Mouse (Mus musculus): Measurements from ENCODE around the gene Fam53b. TPM values are rescaled to one million over a fixed set of nuclear protein-coding genes. Genes with fewer than 3 reads are reported as not detected.

Fam53b gene
- polyA plus RNA-seq, 1 experiment from 2014 or later = 25.3 TPM

DNA sequence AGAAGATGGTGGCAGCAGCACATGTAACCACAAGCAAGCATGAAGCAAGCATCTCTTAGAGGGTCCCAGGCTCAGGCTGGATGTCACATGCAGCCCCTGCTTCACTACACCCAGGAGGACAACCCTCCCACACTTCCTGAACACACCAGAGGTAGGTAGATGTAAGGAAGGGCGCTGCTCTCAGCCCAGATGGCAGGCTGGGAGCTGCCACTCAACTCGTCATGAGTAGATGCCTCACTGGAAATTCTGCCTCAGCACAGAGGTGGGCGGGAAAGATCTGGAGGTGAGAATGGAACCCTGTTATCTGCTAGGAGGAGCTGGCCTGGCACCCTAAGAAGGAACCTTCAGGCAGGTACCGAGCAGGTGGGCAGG lies 45.7 kb downstream of the Fam53b start:
- 0 out of 2 replicates have a peak, but pooled peaks have one; percentile 38 for ATAC-seq (ENCODE audit: low FRiP score)
- H3K9me3 ChIP-seq (replicated peaks) = no peaks in the 10 kb centered on the region
- H3K27me3 ChIP-seq = no peaks in the 10 kb centered on the region
- peak overlapping the region; percentile 69 for H3K27ac ChIP-seq
- 81% methylated on average over 4 of the region's 4 CpGs for WGBS
- 0 out of 2 replicates have a peak, but pooled peaks cover 12% of the 10 kb centered on the region for H3K36me3 ChIP-seq
- no peak overlapping the region for H3K9ac ChIP-seq
- H3K4me3 ChIP-seq = no peak overlapping the region
- no peak overlapping the region for H3K4me2 ChIP-seq (replicated peaks)
- peaks cover 22% of the 10 kb centered on the region for H3K4me1 ChIP-seq

DNA sequence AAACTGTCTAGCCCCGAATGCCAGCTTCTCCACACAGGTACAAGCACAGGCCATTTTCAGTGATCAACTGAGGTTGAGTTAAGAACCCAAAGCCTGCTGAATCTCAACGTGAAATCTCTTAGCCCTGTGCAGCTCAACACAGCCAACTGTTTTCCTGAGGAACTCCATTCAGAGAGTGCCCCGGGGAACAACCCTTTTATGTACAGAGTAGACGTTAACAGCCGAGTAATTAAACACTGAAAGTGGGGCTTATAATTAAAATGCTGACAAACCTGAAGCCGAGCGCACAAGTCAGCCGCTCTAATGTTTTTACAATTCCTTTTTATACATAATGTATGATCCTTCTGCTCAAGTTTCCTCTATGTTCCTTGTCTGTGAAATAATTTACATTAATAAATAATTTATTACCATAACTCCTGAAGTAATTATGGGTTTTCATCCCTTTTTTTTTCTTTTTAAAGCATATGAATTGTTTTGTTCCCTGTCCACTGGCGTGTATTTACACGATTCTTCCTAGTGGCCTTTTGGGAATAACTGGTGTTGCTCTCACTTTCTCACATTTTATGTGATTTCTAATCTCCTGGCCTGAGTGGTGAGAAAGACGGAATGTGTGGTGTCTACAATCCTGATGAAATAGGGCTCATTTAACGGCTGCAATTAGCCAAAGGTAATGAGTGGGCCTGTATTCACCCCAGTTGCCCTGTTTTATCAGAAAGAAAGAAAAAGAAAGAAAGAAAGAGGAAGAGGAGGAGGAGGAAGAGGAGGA lies 46.3 kb downstream of the Fam53b start:
- WGBS = 42% methylated on average over 12 of the region's 12 CpGs
- H3K27me3 ChIP-seq = no peaks in the 10 kb centered on the region
- peaks cover 22% of the 10 kb centered on the region for H3K4me1 ChIP-seq
- no peaks in the 10 kb centered on the region for H3K9me3 ChIP-seq (replicated peaks)
- H3K4me3 ChIP-seq = no peak overlapping the region
- H3K4me2 ChIP-seq (replicated peaks) = no peak overlapping the region
- 0 out of 2 replicates have a peak, but pooled peaks cover 12% of the 10 kb centered on the region for H3K36me3 ChIP-seq
- no peak overlapping the region for H3K9ac ChIP-seq
- peak; percentile 67; the same call in 1 of the 2 replicates for ATAC-seq (ENCODE audit: low FRiP score)
- H3K27ac ChIP-seq = peak overlapping the region; percentile 69

DNA sequence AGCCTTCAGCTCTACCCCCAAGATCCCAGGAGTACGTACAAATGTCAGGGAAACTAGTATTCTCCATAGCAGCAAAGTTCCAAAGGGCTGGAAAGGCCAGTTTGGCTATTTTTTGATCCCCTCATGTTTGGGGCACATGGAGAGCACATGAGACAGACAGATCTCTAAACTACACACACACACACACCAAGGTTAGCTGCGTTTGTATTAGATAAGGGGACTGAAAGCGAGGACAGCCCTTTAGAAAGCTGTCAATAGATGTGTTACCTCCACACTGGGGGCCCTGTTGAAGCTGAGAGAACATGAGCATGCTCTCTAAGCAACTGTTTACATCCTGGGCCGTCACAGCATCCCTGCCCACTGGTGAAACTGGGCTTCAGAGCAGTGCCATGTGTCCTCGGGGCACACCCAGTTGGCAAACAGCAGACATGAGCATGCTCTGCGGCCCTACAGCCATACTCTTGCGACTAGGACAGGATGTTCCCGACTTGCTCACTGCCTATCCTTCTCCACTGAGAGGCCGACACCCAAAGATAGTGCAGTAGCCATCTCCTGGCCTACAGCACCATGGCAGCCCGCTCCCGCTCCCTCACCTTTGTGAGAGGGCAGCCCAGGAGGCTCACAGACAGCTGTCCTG lies 47.3 kb downstream of the Fam53b start:
- 0 out of 2 replicates have a peak, but pooled peaks cover 12% of the 10 kb centered on the region for H3K36me3 ChIP-seq
- no peaks in the 10 kb centered on the region for H3K9me3 ChIP-seq (replicated peaks)
- no peak overlapping the region for H3K4me2 ChIP-seq (replicated peaks)
- no peak overlapping the region for H3K4me3 ChIP-seq
- no peak for ATAC-seq (ENCODE audit: low FRiP score)
- H3K4me1 ChIP-seq = peaks cover 22% of the 10 kb centered on the region
- 88% methylated on average over 11 of the region's 11 CpGs for WGBS
- no peaks in the 10 kb centered on the region for H3K27me3 ChIP-seq
- H3K9ac ChIP-seq = no peak overlapping the region
- no peak overlapping the region for H3K27ac ChIP-seq

DNA sequence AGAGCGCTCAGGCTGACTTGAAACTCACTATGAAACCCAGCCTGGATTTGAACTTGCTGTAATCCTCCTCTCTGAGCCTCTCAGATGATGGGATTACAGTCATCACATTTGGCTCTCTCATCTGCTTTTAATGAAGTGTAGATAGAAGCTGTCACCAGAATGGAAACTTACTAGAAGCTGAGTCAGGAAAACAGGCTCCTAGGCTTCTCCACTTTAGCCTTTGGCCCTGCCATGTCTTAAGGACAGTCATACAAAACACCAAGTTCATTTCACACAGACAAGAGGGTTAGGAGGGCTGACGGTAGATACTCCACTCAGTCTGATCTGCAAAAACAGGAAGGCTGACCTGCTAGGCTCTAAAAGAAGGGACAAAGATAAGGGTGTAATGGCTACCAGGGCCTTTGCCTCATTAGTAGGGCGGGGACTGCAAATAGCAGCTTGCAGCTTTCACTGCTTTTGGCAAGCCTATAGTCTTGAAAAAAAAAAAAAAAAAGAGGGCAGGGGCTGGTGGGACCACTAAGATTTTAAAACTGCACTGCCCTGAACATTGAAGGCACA lies 48.0 kb downstream of the Fam53b start:
- no peak for ATAC-seq (ENCODE audit: low FRiP score)
- WGBS = 88% methylated on average over 3 of the region's 3 CpGs
- Histone ChIP-seq H3K36me3 (0 out of 2 replicates have a peak, but pooled peaks cover 11% of the 10 kb centered on the region), H3K27me3 (no peaks in the 10 kb centered on the region), H3K4me3 (no peak overlapping the region), H3K4me1 (peaks cover 22% of the 10 kb centered on the region), H3K4me2 (replicated peaks) (no peak overlapping the region), H3K27ac (no peak overlapping the region), H3K9ac (no peak overlapping the region), H3K9me3 (replicated peaks) (no peaks in the 10 kb centered on the region)

DNA sequence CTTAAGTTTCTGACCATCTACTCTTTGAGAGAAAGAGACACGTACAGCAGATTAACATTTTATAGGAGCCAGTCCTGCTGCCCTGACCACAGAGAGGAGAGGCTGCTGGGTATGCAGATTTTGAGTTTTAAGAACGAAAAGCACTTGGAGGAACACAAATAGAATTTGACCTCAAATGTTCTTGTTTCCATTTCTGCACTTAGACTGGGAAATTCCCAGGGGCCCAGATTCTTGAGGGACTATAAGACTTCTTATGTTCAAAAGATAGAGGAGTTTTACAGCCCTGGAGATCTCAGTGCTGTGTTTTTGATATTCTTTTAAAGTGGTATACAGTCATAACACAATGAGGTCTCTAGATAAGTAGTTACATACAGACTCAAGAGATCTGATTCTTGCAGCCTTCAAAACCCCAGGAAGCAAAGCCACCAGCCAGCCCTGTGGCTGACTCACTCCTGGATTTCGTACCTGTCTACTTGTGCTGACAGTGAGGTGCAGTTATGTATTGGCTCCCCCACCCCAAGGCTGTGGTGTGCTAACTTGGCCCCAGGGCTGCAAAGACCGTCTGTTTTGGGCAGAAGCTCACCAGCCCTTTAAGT lies 48.7 kb downstream of the Fam53b start:
- no peak overlapping the region for H3K4me2 ChIP-seq (replicated peaks)
- WGBS = 86% methylated on average over 4 of the region's 4 CpGs
- H3K27me3 ChIP-seq = no peaks in the 10 kb centered on the region
- no peak overlapping the region for H3K4me3 ChIP-seq
- 0 out of 2 replicates have a peak, but pooled peaks cover 14% of the 10 kb centered on the region for H3K36me3 ChIP-seq
- no peak overlapping the region for H3K9ac ChIP-seq
- ATAC-seq (ENCODE audit: low FRiP score) = no peak
- H3K4me1 ChIP-seq = peaks cover 27% of the 10 kb centered on the region
- no peaks in the 10 kb centered on the region for H3K9me3 ChIP-seq (replicated peaks)
- H3K27ac ChIP-seq = no peak overlapping the region

DNA sequence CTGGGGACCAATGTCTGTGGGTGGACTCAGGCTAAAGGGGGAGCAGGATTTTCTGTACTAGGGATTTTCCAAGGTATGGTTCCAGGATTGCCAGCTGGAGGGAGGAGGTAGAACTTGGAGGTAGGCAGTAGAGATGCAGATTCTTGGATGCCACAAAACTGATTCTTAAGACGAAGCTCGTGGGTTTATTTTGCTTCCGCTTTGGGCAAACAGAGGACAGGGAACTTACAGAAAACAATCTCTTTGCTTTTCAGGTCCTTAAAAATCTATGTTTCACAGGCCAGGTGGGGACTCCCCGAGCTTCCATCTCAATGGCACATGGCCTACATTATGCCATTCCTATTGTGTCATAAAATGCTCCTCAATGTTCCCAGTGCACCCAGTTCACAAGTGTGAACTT lies 49.4 kb downstream of the Fam53b start:
- 96% methylated on average over 4 of the region's 4 CpGs for WGBS

DNA sequence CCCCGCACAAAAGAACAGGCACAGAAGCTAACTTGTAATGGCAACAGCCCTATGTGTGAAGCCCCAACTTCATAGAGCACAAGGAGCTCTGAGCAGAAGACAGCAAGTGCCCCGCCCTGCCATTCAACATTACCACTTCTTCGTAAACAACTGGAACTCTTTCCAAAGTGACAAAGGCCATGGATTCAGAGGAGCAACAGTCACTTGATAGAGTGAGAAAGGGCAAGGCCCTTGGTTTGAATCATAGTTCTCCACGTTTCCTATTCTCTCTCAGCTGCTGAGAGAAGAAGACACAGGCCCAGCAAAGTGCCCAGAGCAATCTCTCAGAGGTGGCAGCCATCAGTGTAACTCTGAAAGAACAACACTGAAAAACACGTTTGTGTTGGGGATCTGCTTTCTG lies 49.8 kb downstream of the Fam53b start:
- H3K4me1 ChIP-seq = peaks cover 28% of the 10 kb centered on the region
- no peak overlapping the region for H3K9ac ChIP-seq
- 94% methylated on average over 5 of the region's 5 CpGs for WGBS
- no peak overlapping the region for H3K4me3 ChIP-seq
- H3K27me3 ChIP-seq = no peaks in the 10 kb centered on the region
- no peak overlapping the region for H3K27ac ChIP-seq
- ATAC-seq (ENCODE audit: low FRiP score) = no peak
- H3K9me3 ChIP-seq (replicated peaks) = no peaks in the 10 kb centered on the region
- no peak overlapping the region for H3K4me2 ChIP-seq (replicated peaks)
- peaks cover 20% of the 10 kb centered on the region for H3K36me3 ChIP-seq

More for the DNA sequence above, 49.4 kb downstream of the Fam53b start:
- H3K9me3 ChIP-seq (replicated peaks) = no peaks in the 10 kb centered on the region
- no peak overlapping the region for H3K27ac ChIP-seq
- H3K36me3 ChIP-seq = peaks cover 17% of the 10 kb centered on the region
- no peak overlapping the region for H3K9ac ChIP-seq
- H3K4me3 ChIP-seq = no peak overlapping the region
- peaks cover 27% of the 10 kb centered on the region for H3K4me1 ChIP-seq
- H3K27me3 ChIP-seq = no peaks in the 10 kb centered on the region
- H3K4me2 ChIP-seq (replicated peaks) = no peak overlapping the region
- ATAC-seq (ENCODE audit: low FRiP score) = no peak

DNA sequence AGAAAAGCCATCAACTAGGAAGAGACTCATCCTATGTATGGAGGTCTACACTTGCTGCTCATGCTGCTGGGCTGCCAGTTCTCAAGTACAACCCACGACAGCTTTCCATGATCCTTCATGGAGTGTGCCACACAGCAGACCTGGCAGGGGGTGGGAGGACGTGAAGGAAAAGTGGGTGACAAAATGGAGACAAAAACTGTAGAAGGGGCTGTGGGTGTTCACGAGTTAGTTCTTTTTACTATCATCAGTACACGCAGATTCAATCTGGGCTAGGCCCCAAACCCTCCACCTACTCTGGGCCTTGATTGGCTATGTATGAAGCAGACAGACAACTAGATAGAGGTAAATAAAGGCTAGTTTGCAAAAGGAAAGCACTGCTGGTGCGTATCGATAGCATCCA lies 50.3 kb downstream of the Fam53b start:
- Histone ChIP-seq H3K9ac (no peak overlapping the region), H3K36me3 (peaks cover 26% of the 10 kb centered on the region), H3K4me2 (replicated peaks) (no peak overlapping the region), H3K27ac (no peak overlapping the region), H3K27me3 (no peaks in the 10 kb centered on the region), H3K9me3 (replicated peaks) (no peaks in the 10 kb centered on the region), H3K4me1 (peaks cover 28% of the 10 kb centered on the region), H3K4me3 (no peak overlapping the region)
- no peak for ATAC-seq (ENCODE audit: low FRiP score)
- 94% methylated on average over 6 of the region's 6 CpGs for WGBS

DNA sequence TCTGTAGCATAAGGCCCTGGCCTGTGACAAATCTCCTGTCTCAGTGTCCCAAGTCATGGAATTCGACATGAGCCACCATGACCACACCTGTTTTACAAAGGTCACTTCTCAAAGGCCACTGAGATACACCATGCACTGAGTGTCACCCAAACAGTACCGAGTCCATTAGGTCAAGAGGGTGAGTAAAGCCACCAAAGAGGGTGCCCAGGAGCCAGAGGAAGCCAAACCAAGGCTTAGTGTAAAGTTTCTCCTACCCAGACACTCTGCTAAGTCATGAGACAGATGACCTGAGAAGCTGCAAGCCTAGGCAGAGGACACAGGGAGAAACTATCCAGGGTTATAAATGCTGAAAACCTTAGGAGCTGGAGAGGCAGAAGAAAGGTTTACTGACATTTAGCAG lies 52.3 kb downstream of the Fam53b start:
- peaks cover 38% of the 10 kb centered on the region for H3K36me3 ChIP-seq
- no peak overlapping the region for H3K27ac ChIP-seq
- no peaks in the 10 kb centered on the region for H3K27me3 ChIP-seq
- peaks cover 11% of the 10 kb centered on the region for H3K4me1 ChIP-seq
- H3K9ac ChIP-seq = no peak overlapping the region
- ATAC-seq (ENCODE audit: low FRiP score) = no peak
- H3K9me3 ChIP-seq (replicated peaks) = no peaks in the 10 kb centered on the region
- 89% methylated on average over 2 of the region's 2 CpGs for WGBS
- H3K4me2 ChIP-seq (replicated peaks) = no peak overlapping the region
- H3K4me3 ChIP-seq = no peak overlapping the region

DNA sequence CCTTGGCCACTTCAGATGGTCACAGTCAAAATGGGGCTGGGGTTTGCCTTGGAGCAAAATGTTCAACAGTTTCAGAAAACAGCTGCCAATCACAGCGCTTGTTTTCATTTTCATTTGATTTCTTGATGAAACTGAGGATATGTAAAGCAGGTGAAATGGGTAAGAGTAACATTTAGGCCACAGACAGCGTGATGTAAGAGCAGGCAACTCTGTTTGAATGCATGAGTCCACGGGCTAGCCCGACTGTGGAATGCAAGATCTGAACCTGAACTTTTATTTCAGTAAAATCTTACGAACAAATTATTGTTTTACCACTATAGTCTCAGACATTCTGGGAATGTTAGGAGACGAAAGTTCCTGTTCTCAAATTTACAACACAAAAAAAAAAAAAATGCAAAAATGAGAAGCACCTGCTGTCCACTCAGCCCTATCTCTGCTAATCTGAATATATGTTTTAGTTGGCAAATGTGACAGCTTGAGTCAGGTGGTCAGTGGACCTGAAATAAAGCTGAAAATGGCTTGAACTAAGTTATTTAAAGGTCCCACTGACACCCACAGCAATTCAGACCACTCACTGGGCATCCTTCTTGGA lies 53.0 kb downstream of the Fam53b start:
- no peak for ATAC-seq (ENCODE audit: low FRiP score)
- H3K36me3 ChIP-seq = peaks cover 38% of the 10 kb centered on the region
- peak overlapping the region; percentile 64; the same call in 1 of the 2 replicates for H3K27ac ChIP-seq
- H3K9ac ChIP-seq = no peak overlapping the region
- peaks cover 12% of the 10 kb centered on the region for H3K4me1 ChIP-seq
- no peak overlapping the region for H3K4me2 ChIP-seq (replicated peaks)
- no peak overlapping the region for H3K4me3 ChIP-seq
- H3K27me3 ChIP-seq = no peaks in the 10 kb centered on the region
- WGBS = 94% methylated on average over 6 of the region's 6 CpGs
- no peaks in the 10 kb centered on the region for H3K9me3 ChIP-seq (replicated peaks)

DNA sequence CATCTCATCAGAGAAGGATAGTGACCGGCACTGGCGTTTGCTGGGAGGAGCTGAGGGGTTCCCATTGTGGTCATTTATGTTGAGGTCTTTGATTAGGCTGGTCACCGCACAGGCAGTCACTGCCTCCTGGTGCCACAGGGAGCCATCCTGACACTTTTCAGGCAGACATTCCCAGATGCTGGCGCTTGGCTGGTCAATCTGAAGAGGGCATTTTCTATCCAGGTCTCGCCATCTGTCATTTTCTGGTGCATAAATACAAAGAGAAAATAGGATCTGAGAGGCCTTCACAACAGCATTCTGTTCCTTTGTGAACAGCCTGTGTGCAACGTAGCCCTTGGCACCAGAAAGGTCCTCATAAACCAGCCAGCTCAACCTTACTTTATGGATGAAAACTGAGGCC lies 53.8 kb downstream of the Fam53b start:
- 74% methylated on average over 6 of the region's 6 CpGs for WGBS
- ATAC-seq (ENCODE audit: low FRiP score) = no peak
- no peaks in the 10 kb centered on the region for H3K27me3 ChIP-seq
- H3K36me3 ChIP-seq = peaks cover 38% of the 10 kb centered on the region
- H3K9me3 ChIP-seq (replicated peaks) = no peaks in the 10 kb centered on the region
- peaks cover 15% of the 10 kb centered on the region for H3K4me1 ChIP-seq
- no peak overlapping the region for H3K4me3 ChIP-seq
- H3K4me2 ChIP-seq (replicated peaks) = no peak overlapping the region
- H3K27ac ChIP-seq = peak overlapping the region; percentile 64
- no peak overlapping the region for H3K9ac ChIP-seq

DNA sequence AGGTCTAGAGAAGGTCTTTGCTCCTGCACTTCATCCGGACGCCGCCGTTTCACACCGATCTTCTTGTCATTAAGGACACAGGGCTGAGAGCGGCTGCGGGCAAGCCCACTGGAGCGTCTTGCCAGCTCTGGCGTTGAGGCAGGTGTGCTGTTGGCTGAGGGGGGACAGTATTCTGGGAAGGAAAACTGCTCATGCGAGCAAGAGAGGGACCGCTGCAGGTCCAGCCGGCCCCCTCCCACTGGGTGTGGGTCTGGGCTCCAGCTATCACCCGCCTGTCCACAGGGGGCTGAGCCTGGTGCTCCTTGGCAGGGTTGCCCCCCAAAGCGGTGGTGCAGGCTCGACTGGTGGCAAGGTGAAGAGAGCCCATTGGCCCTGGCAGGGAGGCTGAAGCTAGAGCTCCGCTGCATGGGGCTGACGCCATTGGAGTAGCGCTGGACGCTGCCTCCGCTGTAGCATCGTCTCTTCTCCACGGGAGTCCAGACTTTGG lies 54.2 kb downstream of the Fam53b start:
- H3K4me1 ChIP-seq = peaks cover 20% of the 10 kb centered on the region
- H3K27ac ChIP-seq = peak overlapping the region; percentile 36
- no peaks in the 10 kb centered on the region for H3K9me3 ChIP-seq (replicated peaks)
- no peak overlapping the region for H3K4me3 ChIP-seq
- WGBS = 93% methylated on average over 22 of the region's 22 CpGs
- H3K27me3 ChIP-seq = no peaks in the 10 kb centered on the region
- no peak for ATAC-seq (ENCODE audit: low FRiP score)
- H3K9ac ChIP-seq = peak overlapping the region; percentile 3; the same call in 1 of the 2 replicates
- H3K36me3 ChIP-seq = peaks cover 38% of the 10 kb centered on the region
- H3K4me2 ChIP-seq (replicated peaks) = no peak overlapping the region
